Comparison of ENCODE assay signal across 13 mouse cellular contexts in genomic region chr14:25199900-25200299, GRCm38 (mm10).
A peak's percentile ranks its signal among the peaks of the same experiment; 100 is the strongest.
DNase-seq lines count a peak whose midpoint lies in the region; ATAC-seq lines count a peak whose summit lies in the region.
"Had no signal": no experiment of that assay in that cellular context is flagged by ENCODE, and none has a peak within 500 bp of the region (broad histone marks: within the 10 kb centered on the region; RNA-seq: fewer than 3 reads in every experiment).

No protein-coding gene starts in this region.

- H3K9ac ChIP-seq in heart, embryonic 13.5 days: no peak overlapping the region
- no peak overlapping the region for H3K9ac ChIP-seq in lung, embryonic 15.5 days

- H3K4me3 ChIP-seq in heart, embryonic 13.5 days: no peak overlapping the region
- no peak overlapping the region for H3K4me3 ChIP-seq in lung, embryonic 15.5 days
- no peak overlapping the region for H3K4me3 ChIP-seq in limb, embryonic 10.5 days
- H3K4me3 ChIP-seq: left cerebral cortex, adult 2 months had no signal

- H3K27me3 ChIP-seq in heart, embryonic 13.5 days (replicated peaks): no peaks in the 10 kb centered on the region
- no peaks in the 10 kb centered on the region for H3K27me3 ChIP-seq in lung, embryonic 15.5 days
- H3K27me3 ChIP-seq in limb, embryonic 10.5 days (ENCODE audit: low read depth, poor library complexity, severe bottlenecking): no peaks in the 10 kb centered on the region
- H3K27me3 ChIP-seq: Patski had no signal

- DNase-seq in heart, adult 8-10 months (ENCODE audit: low spot score): no peak
- no peak for DNase-seq in lung, postnatal 25 days (ENCODE audit: low spot score)
- no peak for DNase-seq in limb, embryonic 10.5 days (ENCODE audit: low spot score)
- no peak for DNase-seq in right cerebral cortex, adult 2 months (ENCODE audit: low spot score in 2 of 2)
- no peak for DNase-seq in layer of hippocampus, adult 18-20 months (ENCODE audit: low spot score in 2 of 2)
- DNase-seq: gastrocnemius, postnatal 36 days; lung, adult 18-20 months; thymus, postnatal 36 days had no signal

- H3K27ac ChIP-seq in heart, embryonic 13.5 days (replicated peaks): peak overlapping the region; percentile 67
- peak overlapping the region; percentile 48; the same call in 1 of the 2 replicates for H3K27ac ChIP-seq in lung, embryonic 15.5 days
- peak overlapping the region; percentile 70 for H3K27ac ChIP-seq in limb, embryonic 10.5 days
- H3K27ac ChIP-seq: left cerebral cortex, adult 2 months had no signal

- no peak overlapping the region for H3K4me2 ChIP-seq in heart, embryonic 13.5 days
- no peak overlapping the region for H3K4me2 ChIP-seq in lung, embryonic 15.5 days

- WGBS in heart, embryonic 13.5 days: 86% methylated on average over 3 of the region's 3 CpGs
- 64% methylated on average over 3 of the region's 3 CpGs for WGBS in lung, embryonic 15.5 days
- WGBS in limb, embryonic 10.5 days: 93% methylated on average over 3 of the region's 3 CpGs

- no peak for ATAC-seq in heart, embryonic 13.5 days (ENCODE audit: extremely low read depth, insufficient number of reproducible peaks, low FRiP score, low TSS enrichment)
- no peak for ATAC-seq in lung, embryonic 15.5 days (ENCODE audit: borderline replicate concordance, extremely low read depth, low FRiP score, low TSS enrichment)
- ATAC-seq: forebrain, embryonic 14.5 days had no signal

- H3K36me3 ChIP-seq in heart, embryonic 13.5 days: no peaks in the 10 kb centered on the region
- no peaks in the 10 kb centered on the region for H3K36me3 ChIP-seq in lung, embryonic 15.5 days
- H3K36me3 ChIP-seq in limb, embryonic 10.5 days: no peaks in the 10 kb centered on the region

- peaks cover 58% of the 10 kb centered on the region for H3K4me1 ChIP-seq in heart, embryonic 13.5 days
- H3K4me1 ChIP-seq in lung, embryonic 15.5 days: peaks cover 55% of the 10 kb centered on the region
- peaks cover 56% of the 10 kb centered on the region for H3K4me1 ChIP-seq in limb, embryonic 10.5 days

- H3K9me3 ChIP-seq in heart, embryonic 13.5 days: no peaks in the 10 kb centered on the region
- no peaks in the 10 kb centered on the region for H3K9me3 ChIP-seq in lung, embryonic 15.5 days
- H3K9me3 ChIP-seq in limb, embryonic 10.5 days (replicated peaks): no peaks in the 10 kb centered on the region
